Mouse (Mus musculus) spleen, embryonic (tissue): ENCODE results near the gene Limk1.

Experiments
- CTCF ChIA-PET: fragments of 350-600 bp; sonication (Branson Sonifier 250); formaldehyde crosslinking; loops from one replicate; lab custom pipeline; 2022; lab: Charles Lee

The Limk1 gene

GRCm38 (mm10) chr5:134688086-134688717 lies at the start of gene Limk1:
TSS of gene Limk1 (minus strand) at chr5:134688598.
- CTCF ChIA-PET: interaction anchor here (0.6 kb wide), 1 partner anchor 71 kb away, joined by 3 read pairs; no protein-coding TSS in a partner anchor

- CTCF ChIA-PET: no interaction called here
Observed at GRCm38 (mm10) chr5:134734920-134735319, 46.5 kb upstream of the Limk1 start.

GRCm38 (mm10) chr5:134734072-134734471 lies 45.7 kb upstream of the Limk1 start:
- CTCF ChIA-PET: interaction anchor here (0.6 kb wide), 1 partner anchor 234 kb away, joined by 7 read pairs; no protein-coding TSS in a partner anchor

GRCm38 (mm10) chr5:134733241-134733640 lies 44.8 kb upstream of the Limk1 start:
- CTCF ChIA-PET: no interaction called here

- CTCF ChIA-PET: no interaction called here
Observed at GRCm38 (mm10) chr5:134729124-134729523, 40.7 kb upstream of the Limk1 start.

- CTCF ChIA-PET: interaction anchor here (0.7 kb wide), 1 partner anchor 188 kb away, joined by 5 read pairs; no protein-coding TSS in a partner anchor
Observed at GRCm38 (mm10) chr5:134728535-134728934, 40.1 kb upstream of the Limk1 start.

GRCm38 (mm10) chr5:134727001-134727639 lies 38.7 kb upstream of the Limk1 start:
- CTCF ChIA-PET: no interaction called here

- CTCF ChIA-PET: no interaction called here
Observed at GRCm38 (mm10) chr5:134725299-134725698, 36.9 kb upstream of the Limk1 start.

GRCm38 (mm10) chr5:134720058-134720457 lies 31.7 kb upstream of the Limk1 start:
- CTCF ChIA-PET: no interaction called here

GRCm38 (mm10) chr5:134711076-134711475 lies 22.7 kb upstream of the Limk1 start:
- CTCF ChIA-PET: no interaction called here

GRCm38 (mm10) chr5:134709275-134709674 lies 20.9 kb upstream of the Limk1 start:
- CTCF ChIA-PET: no interaction called here

GRCm38 (mm10) chr5:134704157-134704556 lies 15.8 kb upstream of the Limk1 start:
- CTCF ChIA-PET: interaction anchor here (0.6 to 1.8 kb wide), 4 partner anchors 15 to 331 kb away, joined by 3 to 12 read pairs (median 5); no protein-coding TSS in a partner anchor

- CTCF ChIA-PET: interaction anchor here (1.0 kb wide), 1 partner anchor 206 kb away, joined by 3 read pairs; no protein-coding TSS in a partner anchor
Observed at GRCm38 (mm10) chr5:134695539-134695938, 7.1 kb upstream of the Limk1 start.

- CTCF ChIA-PET: interaction anchor here (1.0 kb wide), 1 partner anchor 206 kb away, joined by 3 read pairs; no protein-coding TSS in a partner anchor
Observed at GRCm38 (mm10) chr5:134695082-134695481, 6.7 kb upstream of the Limk1 start.

- CTCF ChIA-PET: no interaction called here
Observed at GRCm38 (mm10) chr5:134692704-134693103, 4.3 kb upstream of the Limk1 start.

GRCm38 (mm10) chr5:134688718-134689284 lies 403 bp upstream of the Limk1 start:
- CTCF ChIA-PET: interaction anchor here (0.6 to 1.0 kb wide), 2 partner anchors 15 to 72 kb away, joined by 3 read pairs; no protein-coding TSS in a partner anchor

- CTCF ChIA-PET: no interaction called here
Observed at GRCm38 (mm10) chr5:134687187-134687586, 1.2 kb downstream of the Limk1 start.

- CTCF ChIA-PET: no interaction called here
Observed at GRCm38 (mm10) chr5:134686541-134686940, 1.9 kb downstream of the Limk1 start.

- CTCF ChIA-PET: no interaction called here
Observed at GRCm38 (mm10) chr5:134684398-134684797, 4.0 kb downstream of the Limk1 start.

- CTCF ChIA-PET: no interaction called here
Observed at GRCm38 (mm10) chr5:134683813-134684212, 4.6 kb downstream of the Limk1 start.

- CTCF ChIA-PET: no interaction called here
Observed at GRCm38 (mm10) chr5:134680238-134680637, 8.2 kb downstream of the Limk1 start.

GRCm38 (mm10) chr5:134678827-134679546 lies 9.4 kb downstream of the Limk1 start:
- CTCF ChIA-PET: no interaction called here
